Mouse (Mus musculus) lung, postnatal 0 days (tissue): ENCODE data around the gene Ermard.
"Not testable (repeated sequence)": the region's sequence is repeated elsewhere in the genome, so short reads cannot be mapped to it uniquely, and the experiment has no call there.

Experiments
- CTCF ChIP-seq: IDR thresholded peaks from 2 replicates; pipeline ENCODE4 v1.5.1; 2016; ENCODE audit warnings: antibody characterized with exemption, mild to moderate bottlenecking
- EP300 ChIP-seq: IDR thresholded peaks from 2 replicates; pipeline ENCODE4 v1.6.1; 2016; ENCODE audit warnings: antibody characterized with exemption, mild to moderate bottlenecking, control low read depth

DNA sequence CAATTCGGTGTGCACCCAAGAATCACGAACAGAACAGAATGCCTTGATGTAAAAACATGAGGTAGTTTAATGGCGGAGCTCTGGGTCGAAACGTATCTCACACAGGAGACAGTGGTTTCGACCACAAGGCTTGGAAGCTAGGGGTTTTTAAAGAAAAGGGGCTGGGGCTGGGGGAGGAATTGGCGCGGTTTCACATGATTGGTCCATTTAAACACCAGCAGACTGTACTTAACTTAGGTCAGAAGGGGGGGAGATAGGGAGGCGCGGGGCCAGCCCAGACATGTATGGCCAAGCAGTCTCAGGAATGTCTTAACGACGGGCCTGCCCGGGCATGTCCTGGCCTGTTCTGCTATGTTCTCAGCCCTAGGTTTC lies 12.8 kb downstream of the Ermard start:
- not testable (repeated sequence) for TF ChIP-seq CTCF, EP300
